Mouse (Mus musculus) skeletal muscle tissue, postnatal 0 days (tissue): ENCODE results near the gene Hscb. TPM values are rescaled to one million over a fixed set of nuclear protein-coding genes. Genes with fewer than 3 reads are reported as not detected.

Source experiments
- polyA plus RNA-seq: library from polyadenylated mRNA; unstranded; fragments of >200 nt; fragmentation: Nextera tagmentation; extraction: Ambion mirVana; gene quantifications from 2 replicates; pipeline ENCODE4 v1.2.1, GENCODE M21; 2015

Gene Hscb
- 14.8 and 18.0 TPM in 2 replicates for polyA plus RNA-seq

GRCm38 (mm10) chr5:110839678-110840365, at the start of gene Hscb, which contains the start of gene Chek2:
TSS of gene Hscb (minus strand) at chr5:110839777.
TSS of gene Chek2 (plus strand) at chr5:110839979.

DNA sequence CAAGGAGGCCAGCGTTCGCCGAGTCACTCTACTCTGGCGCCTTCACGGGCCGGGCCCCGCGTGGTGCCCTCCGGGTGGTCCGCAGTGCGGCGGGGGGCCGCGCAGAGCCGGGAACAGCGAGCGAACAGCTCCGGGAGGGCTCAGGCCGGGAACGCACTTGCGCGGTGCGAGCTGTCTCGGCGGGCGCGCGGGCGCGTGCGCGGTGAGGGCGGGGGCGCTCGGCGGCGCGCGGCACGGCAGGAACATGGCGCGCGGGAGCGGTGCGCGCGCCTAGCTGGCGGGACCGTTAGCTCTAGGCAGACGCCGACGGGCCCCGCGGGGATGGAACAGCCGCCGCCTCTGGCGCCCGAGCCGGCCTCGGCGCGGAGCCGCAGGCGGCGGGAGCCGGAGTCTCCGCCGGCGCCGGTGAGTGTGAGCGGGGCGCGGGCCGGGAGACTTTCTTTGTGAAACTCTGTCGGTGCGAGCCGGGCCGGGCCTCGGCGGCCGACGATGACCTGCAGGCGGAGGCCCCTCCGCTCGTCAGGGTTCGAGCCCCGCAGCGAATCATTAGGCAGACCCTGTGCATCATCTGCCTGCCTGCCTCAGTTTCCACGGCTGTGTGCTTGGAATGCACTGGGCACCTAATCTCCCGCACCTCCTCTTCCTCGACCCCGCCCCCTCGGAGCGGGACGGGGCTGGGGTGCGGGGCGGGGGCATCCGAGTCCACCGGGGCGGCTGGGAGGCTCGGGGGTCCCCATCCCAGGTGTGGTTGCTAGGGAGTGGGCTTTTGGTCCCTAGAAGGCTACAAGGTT, 40.2 kb upstream of the Hscb start, which contains the start of gene Ttc28:
TSS of gene Ttc28 (plus strand) at position 220 of the 791 bp plus-strand sequence.

DNA sequence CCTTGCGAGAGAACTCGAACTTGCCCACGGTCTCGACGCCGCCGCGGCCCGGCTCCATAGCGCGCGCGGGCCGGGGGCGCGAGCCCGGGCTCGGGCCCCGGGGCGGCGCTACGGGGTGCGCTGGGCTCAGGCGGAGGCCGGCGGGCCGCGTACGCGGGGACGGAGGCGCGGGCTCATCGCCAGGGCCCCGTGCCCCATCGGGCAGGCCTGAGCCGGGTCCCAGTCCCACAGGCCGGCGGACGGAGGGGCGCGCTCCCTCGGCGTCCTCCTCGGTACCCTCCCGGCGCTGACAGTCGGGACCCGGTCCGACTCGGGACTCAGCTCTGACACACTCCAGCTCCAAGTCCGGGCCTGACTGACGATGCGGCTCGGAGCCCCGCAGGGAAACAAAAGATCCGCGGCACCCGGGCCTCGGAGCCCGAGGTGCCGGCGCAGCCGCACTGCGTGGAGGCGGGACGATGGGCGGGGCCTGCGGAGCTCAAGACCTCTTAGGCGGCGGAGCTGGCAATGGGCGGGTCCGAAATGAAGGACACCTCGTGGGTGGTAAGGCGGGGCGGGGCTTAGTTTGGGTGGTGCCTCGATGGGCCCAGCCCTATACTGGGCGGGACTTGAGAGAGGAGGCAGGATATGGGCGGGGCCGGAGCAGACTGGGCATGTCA, 29.8 kb downstream of the Hscb start, which contains the start of gene Ulk1:
TSS of gene Ulk1 (minus strand) at position 431 of the 659 bp plus-strand sequence.

GRCm38 (mm10) chr5:110779998-110780760, 59.4 kb downstream of the Hscb start, which contains the start of gene Pus1:
TSS of gene Pus1 (minus strand) at chr5:110780659.

Other genes starting within 250 kb of the Hscb start
- 15.6 and 17.5 TPM in 2 replicates for gene Noc4l, start 186.4 kb downstream of the Hscb start, polyA plus RNA-seq
- 7.4 and 7.8 TPM in 2 replicates for gene Ddx51, start 186.3 kb downstream of the Hscb start, polyA plus RNA-seq
- 14.6 and 16.8 TPM in 2 replicates for gene Ep400, start 69.1 kb downstream of the Hscb start, polyA plus RNA-seq
- 15.1 and 15.4 TPM in 2 replicates for gene Pus1, start 59.1 kb downstream of the Hscb start, polyA plus RNA-seq
- 5.1 and 5.9 TPM in 2 replicates for gene Ulk1, start 29.7 kb downstream of the Hscb start, polyA plus RNA-seq
- gene Chek2, start 202 bp upstream of the Hscb start, polyA plus RNA-seq: 5.5 and 7.7 TPM in 2 replicates
- 4.0 and 4.5 TPM in 2 replicates for gene Ttc28, start 40.0 kb upstream of the Hscb start, polyA plus RNA-seq